ENCODE assay signal across 8 mouse cellular contexts in the genomic region with DNA sequence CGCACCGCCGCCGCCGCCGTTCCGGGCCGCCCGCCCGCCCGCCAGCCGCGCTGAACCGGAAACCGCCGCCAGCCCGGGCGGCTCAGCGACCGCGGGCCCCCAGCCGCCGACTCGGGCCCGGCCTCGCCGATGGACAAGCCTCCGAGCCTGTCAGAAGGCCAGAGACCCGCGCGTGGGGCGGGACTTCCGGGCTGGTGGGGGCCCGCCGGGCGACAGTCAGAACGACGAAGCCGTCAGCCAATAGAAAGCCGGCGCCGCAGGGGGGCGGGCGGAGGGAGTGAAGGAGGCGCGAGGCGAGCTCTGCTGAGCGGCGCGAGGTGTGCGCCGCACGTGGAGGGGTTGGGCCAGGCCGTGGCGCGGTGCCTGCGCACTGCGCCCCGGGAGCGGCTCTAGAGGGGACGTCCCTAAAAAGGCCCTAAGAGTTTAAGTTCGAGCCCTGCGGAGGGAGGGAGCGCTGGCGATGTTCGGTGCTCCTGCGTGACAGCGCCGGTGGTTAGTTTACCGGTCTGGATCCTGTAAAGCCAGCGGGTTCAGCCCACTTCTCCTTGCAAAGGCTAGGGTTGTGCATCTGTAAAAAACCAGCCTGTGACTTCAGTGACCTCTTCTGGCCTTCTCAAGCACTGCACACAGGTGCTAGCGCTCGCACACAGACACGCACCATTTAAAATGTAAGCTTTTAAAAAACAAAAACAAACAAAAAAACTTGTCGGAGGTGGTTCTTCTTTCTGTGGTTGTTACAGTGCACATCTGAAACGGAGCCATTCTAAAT. TPM values are rescaled to one million over a fixed set of nuclear protein-coding genes. Genes with fewer than 3 reads are reported as not detected.
DNase-seq lines count a peak whose midpoint lies in the region; ATAC-seq lines count a peak whose summit lies in the region.

TSS of gene Mllt1 (minus strand) at position 53 of the 769 bp plus-strand sequence.

- peak; percentile 95 for ATAC-seq in heart, embryonic 13.5 days (ENCODE audit: extremely low read depth, insufficient number of reproducible peaks, low FRiP score, low TSS enrichment)
- ATAC-seq in liver, embryonic 12.5 days, result peak; percentile 97
- ATAC-seq in stomach, embryonic 15.5 days (ENCODE audit: insufficient read depth, low FRiP score, low read depth), result peak; percentile 98

- H3K36me3 ChIP-seq in heart, embryonic 13.5 days, result no peaks in the 10 kb centered on the region
- no peaks in the 10 kb centered on the region for H3K36me3 ChIP-seq in liver, embryonic 12.5 days
- no peaks in the 10 kb centered on the region for H3K36me3 ChIP-seq in stomach, embryonic 15.5 days

- peak within 1 kb of the TSS; percentile 98 for H3K9ac ChIP-seq in heart, embryonic 13.5 days
- H3K9ac ChIP-seq in liver, embryonic 12.5 days, result peak within 1 kb of the TSS; percentile 91
- peak within 1 kb of the TSS; percentile 93 for H3K9ac ChIP-seq in stomach, embryonic 15.5 days

- H3K27ac ChIP-seq in brown adipose tissue, adult 24 weeks (replicated peaks; ENCODE audit: low read depth, low read length), result no peak within 1 kb of the TSS
- H3K27ac ChIP-seq in heart, embryonic 13.5 days (replicated peaks), result peak within 1 kb of the TSS; percentile 72
- peak within 1 kb of the TSS; percentile 83 for H3K27ac ChIP-seq in liver, embryonic 12.5 days
- H3K27ac ChIP-seq in stomach, embryonic 15.5 days, result peak within 1 kb of the TSS; percentile 57

- H3K4me3 ChIP-seq in brown adipose tissue, adult 24 weeks (ENCODE audit: insufficient read depth, low read depth, low read length), result peak within 1 kb of the TSS; percentile 87
- peak within 1 kb of the TSS; percentile 96 for H3K4me3 ChIP-seq in heart, embryonic 13.5 days
- peak within 1 kb of the TSS; percentile 85 for H3K4me3 ChIP-seq in liver, embryonic 12.5 days
- peak within 1 kb of the TSS; percentile 84 for H3K4me3 ChIP-seq in stomach, embryonic 15.5 days (replicated peaks)

- DNase-seq in CD4-positive, CD25-positive, alpha-beta regulatory T cell, adult 2 months (ENCODE audit: low read depth, low spot score), result peak; percentile 98
- peak; percentile 45 for DNase-seq in fat pad, adult 2 months (ENCODE audit: extremely low read depth, low read depth, low spot score)
- peak; percentile 99 for DNase-seq in kidney, postnatal 10 days
- DNase-seq in natural killer cell, adult 2 months (ENCODE audit: low spot score in 2 of 2), result peak; percentile 97 to 98

- H3K27me3 ChIP-seq in heart, embryonic 13.5 days (replicated peaks), result 0 out of 2 replicates have a peak, but pooled peaks cover 5% of the 10 kb centered on the region
- H3K27me3 ChIP-seq in liver, embryonic 12.5 days (replicated peaks), result peaks cover 22% of the 10 kb centered on the region; the same call in 1 of the 2 replicates
- H3K27me3 ChIP-seq in stomach, embryonic 15.5 days (replicated peaks), result no peaks in the 10 kb centered on the region

- 3% methylated on average over 72 of the region's 76 CpGs for WGBS in heart, embryonic 13.5 days
- 2% methylated on average over 76 of the region's 76 CpGs for WGBS in liver, embryonic 12.5 days (ENCODE audit: insufficient replicate concordance)
- 4% methylated on average over 76 of the region's 76 CpGs for WGBS in stomach, embryonic 15.5 days

- peaks cover 7% of the 10 kb centered on the region; the same call in 1 of the 2 replicates for H3K4me1 ChIP-seq in brown adipose tissue, adult 24 weeks (ENCODE audit: control insufficient read depth, insufficient read depth, insufficient read length, low read length)
- peaks cover 29% of the 10 kb centered on the region for H3K4me1 ChIP-seq in heart, embryonic 13.5 days
- peaks cover 49% of the 10 kb centered on the region for H3K4me1 ChIP-seq in liver, embryonic 12.5 days
- peaks cover 20% of the 10 kb centered on the region for H3K4me1 ChIP-seq in stomach, embryonic 15.5 days

- no peaks in the 10 kb centered on the region for H3K9me3 ChIP-seq in heart, embryonic 13.5 days
- no peaks in the 10 kb centered on the region for H3K9me3 ChIP-seq in liver, embryonic 12.5 days (replicated peaks)
- no peaks in the 10 kb centered on the region for H3K9me3 ChIP-seq in stomach, embryonic 15.5 days

- peak within 1 kb of the TSS; percentile 96 for H3K4me2 ChIP-seq in heart, embryonic 13.5 days
- H3K4me2 ChIP-seq in liver, embryonic 12.5 days, result peak within 1 kb of the TSS; percentile 98
- H3K4me2 ChIP-seq in stomach, embryonic 15.5 days, result peak within 1 kb of the TSS; percentile 80

RNA-seq across cellular contexts. Expression of gene Mllt1, which starts in this region (rescaled TPM):
- polyA plus RNA-seq in brown adipose tissue, adult 24 weeks (2012; ENCODE audit: insufficient read depth, insufficient read length, missing spikeins), result 9.9 and 14.9 TPM in 2 replicates
- polyA plus RNA-seq in heart, embryonic 13.5 days (2015; fragmentation: Nextera tagmentation; extraction: Ambion mirVana), result 32.6 and 34.8 TPM in 2 replicates
- polyA plus RNA-seq in liver, embryonic 12.5 days (2016; fragmentation: Nextera tagmentation; extraction: Ambion mirVana), result 24.4 and 24.7 TPM in 2 replicates
- polyA plus RNA-seq in stomach, embryonic 15.5 days (2015; fragmentation: Nextera tagmentation; extraction: Ambion mirVana), result 39.8 and 43.7 TPM in 2 replicates

Comparison
In these comparisons a context has a peak if more than half of its experiments do, and no peak if none do; other contexts are left out.
1. DNase-seq: peak in every context shown above with its lines; median percentile 99 in kidney, postnatal 10 days; 98 in CD4-positive, CD25-positive, alpha-beta regulatory T cell, adult 2 months; 98 in natural killer cell, adult 2 months; 45 in fat pad, adult 2 months.